Mouse (Mus musculus) MEL (cell line): ENCODE results near the gene Gpr162.
"Not testable (repeated sequence)": the region's sequence is repeated elsewhere in the genome, so short reads cannot be mapped to it uniquely, and the experiment has no call there.

ENCODE experiments used
- CTCF ChIP-seq, 3 experiments: IDR thresholded peaks in 2 of 3; conservative IDR thresholded peaks in 1 of 3; 2 replicates each; pipeline ENCODE4 v1.5.1; 2011 to 2012; ENCODE audit warnings: low read length in 3 of 3, low read depth in 2 of 3, mild to moderate bottlenecking in 2 of 3, improper control_type of control experiment in 1 of 3, inconsistent platforms in 1 of 3, mixed read lengths in 1 of 3, moderate library complexity in 1 of 3; ENCODE audit not compliant: control insufficient read depth in 1 of 3, insufficient read depth in 1 of 3, poor library complexity in 1 of 3, severe bottlenecking in 1 of 3
- GABPA ChIP-seq: IDR thresholded peaks from 2 replicates; pipeline ENCODE4 v1.6.1; 2012; ENCODE audit warnings: low read depth, mild to moderate bottlenecking, inconsistent platforms, low read length, improper control_type of control experiment, moderate library complexity
- NRF1 ChIP-seq: IDR thresholded peaks from 2 replicates; pipeline ENCODE4 v1.6.1; 2014; ENCODE audit warnings: low read depth, mild to moderate bottlenecking, inconsistent platforms, low read length, improper control_type of control experiment, moderate library complexity; ENCODE audit not compliant: poor library complexity, insufficient read depth, severe bottlenecking
- POLR2A ChIP-seq, 2 experiments: IDR thresholded peaks; 2 replicates each; pipeline ENCODE4 v1.6.1; 2011 to 2012; ENCODE audit warnings: low read length in 2 of 2, mild to moderate bottlenecking in 2 of 2, control low read depth in 1 of 2, improper control_type of control experiment in 1 of 2, low read depth in 1 of 2, moderate library complexity in 1 of 2; ENCODE audit not compliant: control insufficient read depth in 1 of 2, insufficient read depth in 1 of 2, poor library complexity in 1 of 2
- POLR2AphosphoS5 ChIP-seq: IDR thresholded peaks from 2 replicates; pipeline ENCODE4 v1.6.1; 2012; ENCODE audit warnings: low read depth, borderline replicate concordance, mild to moderate bottlenecking, inconsistent platforms, low read length, moderate library complexity, mixed read lengths
- SIN3A ChIP-seq: IDR thresholded peaks from 2 replicates; pipeline ENCODE4 v1.6.1; 2012; ENCODE audit warnings: low read length, improper control_type of control experiment, inconsistent platforms

GRCm38 (mm10) chr6:124810566-124811402 lies 53.0 kb downstream of the Gpr162 start:
- not testable (repeated sequence) for TF ChIP-seq POLR2A (IDR thresholded peaks at IDR 0.05; ENCODE audit: control insufficient read depth in 1 of 2, insufficient read depth in 1 of 2, low read depth in 1 of 2, low read length in 2 of 2, poor library complexity in 1 of 2); POLR2AphosphoS5; GABPA; NRF1; CTCF (IDR thresholded peaks at IDR 0.05 in 2 of 3, conservative IDR thresholded peaks at IDR 0.05 in 1 of 3; ENCODE audit: control insufficient read depth in 1 of 3, insufficient read depth in 1 of 3, low read depth in 2 of 3, low read length in 3 of 3, poor library complexity in 1 of 3, severe bottlenecking in 1 of 3); SIN3A
